Mouse (Mus musculus): ENCODE measurements around the gene Tldc2.

Gene Tldc2

DNA sequence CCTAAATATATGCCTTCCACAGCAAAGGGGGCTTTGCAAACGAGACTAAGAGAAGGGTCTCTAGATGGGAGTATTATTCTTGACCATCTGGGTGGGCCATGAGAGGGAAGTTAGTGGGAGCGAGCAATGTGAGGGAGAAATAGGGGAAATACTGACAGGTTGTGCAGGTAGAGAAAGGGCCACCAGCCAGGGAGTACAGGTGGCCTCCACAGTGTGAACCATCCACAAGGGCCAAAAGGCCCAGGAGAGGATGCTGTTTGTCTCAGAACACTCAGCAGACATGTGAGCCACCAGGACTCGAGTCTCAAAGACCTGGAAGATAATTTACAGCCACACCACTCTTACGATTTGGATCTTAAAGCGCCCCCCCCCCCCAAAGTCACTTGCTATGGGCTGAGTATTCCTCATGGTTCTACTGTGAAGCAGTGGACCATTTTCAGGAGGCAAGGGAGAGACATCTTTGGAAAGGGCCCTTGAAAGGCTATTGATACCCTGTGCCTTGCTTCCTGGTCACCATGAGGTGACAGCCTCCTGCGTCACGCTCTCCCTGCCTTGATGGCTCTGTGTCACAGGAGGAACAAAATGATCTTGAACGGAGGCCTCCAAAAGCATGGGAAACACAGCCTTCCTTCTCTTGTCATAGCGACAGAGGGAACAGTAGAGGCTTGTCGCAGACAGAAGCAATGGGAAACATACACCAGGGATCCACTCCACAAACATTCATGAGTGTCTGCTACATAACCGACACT is 26.1 kb upstream of the Tldc2 start:
- CTCF ChIA-PET: no interaction called here

DNA sequence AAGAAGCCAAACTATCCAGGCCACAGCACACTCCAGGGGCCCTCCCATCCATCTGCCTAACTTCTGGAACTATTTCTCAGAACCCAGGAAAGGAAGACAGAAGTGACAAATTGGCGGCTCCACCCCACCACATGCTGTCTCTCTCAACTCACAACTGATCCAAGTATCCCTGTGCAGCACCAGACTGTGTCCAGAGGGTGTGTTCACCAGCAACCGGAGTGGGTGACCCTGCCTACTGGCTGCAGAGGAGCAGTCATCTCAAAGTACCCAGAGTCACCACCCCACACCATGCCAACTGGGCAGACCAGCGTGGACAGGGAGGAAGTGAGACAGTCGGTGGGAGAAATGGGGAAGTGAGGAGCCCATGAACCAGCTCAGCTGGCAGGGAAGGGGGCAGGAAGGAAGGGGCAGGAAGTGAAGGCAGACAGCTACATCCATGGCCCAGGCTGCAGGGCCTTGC is 23.6 kb upstream of the Tldc2 start:
- CTCF ChIA-PET: interaction anchor here (0.7 kb wide), 1 partner anchor 57 kb away, joined by 4 read pairs; no protein-coding TSS in a partner anchor

DNA sequence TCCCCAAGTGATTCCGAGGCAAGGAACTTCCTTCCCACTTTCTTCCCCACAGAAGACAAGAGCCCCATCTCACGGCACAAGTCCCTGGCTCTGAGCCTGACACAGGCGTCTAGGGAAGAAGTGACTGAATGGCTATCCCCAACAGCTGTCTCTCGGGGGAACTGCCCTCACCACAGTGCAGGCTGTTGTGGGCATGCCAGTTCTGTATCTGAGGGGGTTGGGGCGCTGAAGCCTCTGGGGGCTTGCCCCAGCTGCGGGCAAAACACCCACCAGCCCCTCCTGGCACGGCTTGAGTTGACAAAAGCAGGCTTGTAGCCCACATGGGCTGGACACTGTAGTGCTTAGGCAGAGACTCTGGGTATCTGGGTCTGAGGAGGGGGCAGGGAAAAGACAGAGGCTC is 22.7 kb upstream of the Tldc2 start:
- CTCF ChIA-PET: no interaction called here

DNA sequence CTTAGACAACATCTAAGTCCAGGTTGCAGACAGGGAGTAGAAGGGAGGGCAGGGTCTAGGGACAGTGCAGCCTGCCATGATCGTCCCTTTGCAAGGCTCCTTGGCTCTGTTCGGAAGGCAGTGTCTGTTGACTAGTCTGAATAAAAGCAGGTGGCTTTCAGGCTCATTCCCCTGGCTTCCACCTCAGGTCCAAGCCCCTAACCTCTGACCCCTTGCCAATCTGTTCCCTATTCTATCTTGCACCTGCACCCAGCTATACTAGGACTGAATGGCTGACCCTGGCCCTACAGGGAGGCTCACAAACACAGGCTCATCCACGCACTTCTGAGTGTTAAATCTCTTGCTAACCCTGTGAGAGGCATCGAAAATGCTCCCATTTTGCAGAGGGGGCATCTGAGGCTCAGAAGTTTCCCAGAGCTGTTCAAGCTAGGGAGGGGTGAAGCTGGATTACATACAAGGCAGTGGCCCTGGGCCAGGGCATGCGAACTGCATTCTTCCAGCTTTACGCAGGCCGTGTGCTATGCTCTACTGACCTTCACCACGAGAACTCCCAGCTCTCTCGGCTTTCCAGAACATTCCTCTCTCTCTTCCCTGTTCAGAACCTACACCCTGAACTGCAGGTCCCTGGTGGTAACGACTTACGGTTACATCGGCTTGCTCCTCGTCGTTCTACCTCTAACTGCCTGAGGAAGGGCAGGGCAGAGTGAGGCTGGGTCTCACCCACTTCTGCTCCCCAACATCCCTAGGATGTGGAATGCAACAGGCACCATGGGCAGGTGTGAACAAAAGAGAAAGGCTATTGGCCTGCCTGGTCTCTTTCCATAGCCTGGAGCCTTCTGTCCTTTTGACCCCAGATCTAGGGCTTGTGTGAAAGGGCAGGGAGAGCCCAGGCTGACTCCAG is 21.6 kb upstream of the Tldc2 start:
- CTCF ChIA-PET: interaction anchor here (0.5 kb wide), 1 partner anchor 539 kb away, joined by 5 read pairs; no protein-coding TSS in a partner anchor

DNA sequence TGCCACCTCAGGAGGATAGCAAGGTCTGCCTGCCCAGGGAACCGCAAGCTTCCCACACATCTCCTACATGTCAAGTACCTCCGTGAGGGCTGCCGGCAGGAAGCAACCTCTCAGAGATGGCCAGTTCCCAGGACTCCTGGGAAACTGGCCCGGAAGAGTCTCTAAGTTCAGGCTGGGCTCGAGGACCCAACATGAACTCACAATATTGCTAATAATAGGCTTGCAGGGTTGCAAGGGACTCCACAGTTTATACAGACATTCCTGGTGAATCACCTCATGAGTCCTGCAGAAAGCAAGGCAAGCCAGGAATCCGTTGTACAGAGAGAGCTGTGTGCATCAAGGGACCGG is 21.0 kb upstream of the Tldc2 start:
- CTCF ChIA-PET: no interaction called here

DNA sequence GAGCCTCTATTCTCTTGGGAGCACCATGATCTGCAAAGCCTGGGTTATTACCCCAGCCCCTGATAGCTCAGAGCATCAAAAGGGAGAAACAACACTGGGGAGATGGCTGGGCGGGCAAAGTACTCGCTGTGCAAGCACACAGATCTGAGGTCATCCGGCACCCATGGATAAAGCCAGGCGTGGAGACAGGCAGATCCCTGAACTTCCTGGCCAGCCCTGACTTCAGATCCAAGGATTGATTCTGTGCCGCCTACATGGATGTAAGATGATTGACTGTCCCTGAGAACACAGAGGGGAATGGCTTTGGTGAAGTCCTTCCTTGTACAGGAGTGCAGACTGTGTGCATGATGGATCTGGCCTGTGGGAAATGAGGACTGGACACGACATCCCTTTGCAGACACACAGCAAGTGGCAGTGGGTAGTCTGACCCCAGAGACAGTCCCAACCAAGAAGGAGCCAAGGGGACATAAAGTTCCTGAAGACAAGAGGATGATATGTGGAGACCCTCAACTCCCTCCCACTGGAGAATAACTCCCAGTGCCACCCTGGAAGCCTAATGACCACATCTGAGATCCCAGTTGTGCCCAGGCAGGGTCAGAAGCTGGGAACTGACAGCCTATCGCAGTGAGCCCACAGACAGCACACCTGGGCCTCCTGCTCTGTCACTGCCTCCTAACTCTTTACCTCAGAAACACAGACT is 20.0 kb upstream of the Tldc2 start:
- CTCF ChIA-PET: no interaction called here

DNA sequence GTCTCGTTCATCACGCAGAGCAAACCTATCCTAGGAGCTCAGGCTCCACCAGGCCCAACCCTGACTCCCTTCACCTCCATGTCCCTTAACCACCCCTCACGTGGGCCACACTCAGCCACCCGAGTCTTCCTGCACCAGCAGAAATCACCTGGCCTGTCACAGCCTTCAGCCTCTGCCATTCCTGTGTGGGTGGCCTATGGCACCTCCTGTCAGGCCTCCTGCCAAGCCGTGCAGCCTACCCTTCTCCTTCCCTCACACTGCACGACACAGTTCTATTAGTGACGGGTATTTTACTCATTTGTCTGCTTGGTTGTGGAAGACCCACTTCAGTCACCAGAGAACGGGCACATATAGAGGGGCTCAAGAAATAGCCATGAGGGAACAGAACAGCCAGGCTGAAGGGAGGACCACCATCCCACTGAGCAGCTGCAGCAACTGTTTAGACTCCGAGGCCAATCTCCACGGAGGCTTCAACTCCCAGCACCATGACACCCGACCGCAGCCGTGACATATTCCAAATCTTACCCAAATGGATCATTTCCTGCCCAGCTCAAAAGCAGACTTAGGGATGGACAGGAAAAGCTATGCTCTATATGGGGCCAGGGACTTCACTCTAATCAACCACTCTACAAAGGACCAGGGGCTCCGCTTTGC is 18.0 kb upstream of the Tldc2 start:
- CTCF ChIA-PET: interaction anchor here (0.6 kb wide), 1 partner anchor 106 kb away, joined by 7 read pairs; no protein-coding TSS in a partner anchor

DNA sequence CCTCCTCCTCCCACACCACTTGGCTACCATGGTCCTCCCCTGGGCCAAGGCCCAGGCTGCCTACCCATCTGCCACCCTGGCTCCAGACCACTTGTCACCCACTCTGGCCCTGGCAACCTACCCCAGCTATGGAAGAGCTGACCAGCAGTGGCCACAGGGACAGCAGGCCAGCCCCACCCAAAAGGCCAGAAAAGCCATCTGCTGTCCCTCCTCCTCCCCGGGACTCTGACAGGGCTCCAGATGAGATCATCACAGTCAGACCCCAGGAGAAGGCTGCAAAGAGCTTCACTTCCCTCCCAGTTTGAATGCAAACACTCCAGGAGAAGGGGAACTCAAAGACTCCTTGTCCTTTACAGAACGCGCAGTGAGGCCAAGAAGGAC is 17.5 kb upstream of the Tldc2 start:
- CTCF ChIA-PET: interaction anchor here (0.6 kb wide), 2 partner anchors 106 to 891 kb away, joined by 3 to 7 read pairs; no protein-coding TSS in a partner anchor

DNA sequence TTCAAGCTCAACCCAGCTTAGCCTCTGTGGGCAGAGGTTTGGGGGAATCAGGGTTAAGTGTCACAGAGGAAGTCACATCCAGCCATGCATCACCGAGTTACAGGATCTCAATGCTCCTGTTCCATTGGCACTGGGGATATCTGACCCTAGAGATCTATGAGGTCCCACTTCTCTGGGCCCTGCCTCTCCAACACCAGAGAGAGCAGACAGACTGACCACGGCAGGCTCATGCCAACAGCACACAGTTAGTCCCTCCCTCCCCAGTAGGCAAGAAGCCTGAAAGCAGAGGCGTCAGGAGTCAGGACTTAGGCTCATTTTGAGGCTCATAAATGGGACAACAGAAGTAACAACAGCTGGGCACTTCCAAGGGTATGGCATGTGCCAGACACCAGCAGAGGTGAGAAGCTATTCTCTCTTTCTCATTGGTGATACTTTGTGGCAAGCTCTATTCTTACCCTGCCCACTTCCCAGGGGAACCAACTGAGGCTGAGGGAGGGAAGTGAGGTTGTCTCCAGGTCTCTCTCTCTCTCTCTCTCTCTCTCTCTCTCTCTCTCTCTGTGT is 17.0 kb upstream of the Tldc2 start:
- CTCF ChIA-PET: interaction anchor here (0.6 kb wide), 2 partner anchors 107 to 890 kb away, joined by 3 to 7 read pairs; no protein-coding TSS in a partner anchor

DNA sequence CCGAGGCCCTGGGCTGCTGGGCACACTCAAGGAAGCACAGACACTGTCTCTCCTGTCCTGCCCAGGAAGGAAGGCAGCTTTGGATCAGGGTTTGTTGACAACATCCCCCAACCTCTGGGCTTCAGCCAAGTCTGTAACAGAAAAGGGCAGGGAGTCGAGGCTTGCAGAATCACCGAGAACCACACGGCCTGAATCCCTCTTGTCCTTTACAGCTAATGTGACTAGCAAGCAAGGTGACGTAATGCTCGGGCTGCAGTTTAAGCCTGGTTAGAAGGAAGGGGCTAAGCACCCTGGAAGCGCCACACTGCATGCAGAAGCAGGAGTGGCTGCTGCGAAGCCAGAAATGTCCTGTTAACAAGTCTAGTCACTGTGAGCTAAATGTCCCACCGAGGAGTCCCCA is 16.5 kb upstream of the Tldc2 start:
- CTCF ChIA-PET: no interaction called here

DNA sequence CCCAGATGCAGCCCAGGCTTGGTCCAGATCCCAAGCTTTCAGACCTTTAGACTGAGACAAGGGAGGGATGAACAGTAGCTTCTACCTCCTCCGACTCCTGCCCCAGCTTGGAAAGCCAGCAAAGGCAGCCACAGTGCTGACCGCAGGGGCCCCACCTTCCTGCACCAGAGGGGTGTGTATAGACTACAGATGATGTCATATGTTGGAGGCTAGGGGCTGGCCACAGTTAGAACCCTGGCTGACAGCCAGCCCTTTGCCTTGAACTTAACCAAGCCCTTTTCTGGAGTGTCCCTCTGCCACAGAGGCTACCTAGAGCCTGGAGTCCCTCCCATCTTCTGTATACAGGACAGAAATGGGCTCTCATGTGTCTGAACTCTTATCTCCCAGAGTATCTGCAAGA is 15.3 kb upstream of the Tldc2 start:
- CTCF ChIA-PET: interaction anchor here (0.6 kb wide), 1 partner anchor 496 kb away, joined by 8 read pairs; no protein-coding TSS in a partner anchor

DNA sequence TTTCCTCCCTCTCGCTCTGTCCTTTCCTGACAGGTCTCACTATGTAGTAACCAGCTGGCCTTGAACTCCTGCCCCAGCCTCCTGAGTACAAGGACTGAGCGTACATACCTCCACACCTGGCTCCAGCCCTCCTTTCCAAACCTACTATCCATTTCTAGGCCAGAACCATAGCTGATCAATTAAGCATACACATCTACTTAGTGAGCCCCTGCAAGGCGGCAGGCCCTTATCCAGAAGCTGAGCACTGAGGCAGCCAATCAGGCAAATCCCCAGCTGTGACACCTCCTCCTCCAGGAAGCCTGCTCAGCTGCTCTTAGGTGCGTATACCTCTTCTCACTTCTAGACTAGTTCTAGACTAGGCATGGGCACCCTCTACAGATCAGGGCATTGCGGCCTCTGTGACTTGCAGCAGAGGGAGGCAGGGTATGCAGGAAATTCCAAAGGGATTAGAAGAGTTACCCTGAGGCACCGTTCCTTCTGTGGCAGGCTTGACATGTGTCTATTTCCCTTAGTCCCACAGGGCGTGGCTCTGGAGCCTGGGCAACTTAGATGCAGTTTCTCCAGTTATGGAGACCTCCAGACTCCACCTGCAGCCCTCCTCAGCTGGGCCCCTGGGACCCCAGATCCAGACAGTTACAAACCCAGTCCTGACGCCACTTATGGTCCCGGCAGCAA is 14.4 kb upstream of the Tldc2 start:
- CTCF ChIA-PET: no interaction called here

DNA sequence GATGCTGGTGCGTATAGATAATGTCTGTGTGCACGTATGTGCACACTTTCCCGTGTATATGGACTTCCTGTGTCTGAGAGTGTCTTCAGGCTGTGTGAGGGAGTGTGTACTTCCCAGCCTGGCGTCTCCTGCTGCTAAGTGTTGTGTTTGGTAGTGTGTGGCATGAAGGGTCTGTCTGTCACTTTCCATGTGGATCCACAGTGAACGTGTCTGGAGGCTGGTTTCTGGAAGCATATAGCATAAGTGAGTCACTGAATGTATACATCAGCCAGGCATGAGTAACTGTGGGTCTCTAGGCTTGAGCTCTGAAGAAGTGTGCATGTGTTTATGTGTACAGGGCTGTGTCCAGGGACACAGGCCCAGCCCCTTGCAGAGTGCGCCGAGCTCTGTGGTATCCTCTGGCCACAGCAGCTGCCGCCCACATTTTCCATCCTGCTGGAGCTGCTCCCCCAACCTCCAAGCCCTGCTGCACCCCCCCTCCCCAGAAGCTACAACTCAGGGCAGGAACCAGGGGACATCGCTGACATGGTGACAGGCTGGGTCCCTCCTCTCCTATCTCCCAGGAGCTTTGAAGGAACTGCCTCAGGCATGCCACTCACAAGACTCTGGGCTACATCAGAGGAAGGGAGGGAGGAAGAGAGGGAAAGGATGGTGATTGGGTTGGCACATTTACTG is 13.3 kb upstream of the Tldc2 start:
- CTCF ChIA-PET: no interaction called here

DNA sequence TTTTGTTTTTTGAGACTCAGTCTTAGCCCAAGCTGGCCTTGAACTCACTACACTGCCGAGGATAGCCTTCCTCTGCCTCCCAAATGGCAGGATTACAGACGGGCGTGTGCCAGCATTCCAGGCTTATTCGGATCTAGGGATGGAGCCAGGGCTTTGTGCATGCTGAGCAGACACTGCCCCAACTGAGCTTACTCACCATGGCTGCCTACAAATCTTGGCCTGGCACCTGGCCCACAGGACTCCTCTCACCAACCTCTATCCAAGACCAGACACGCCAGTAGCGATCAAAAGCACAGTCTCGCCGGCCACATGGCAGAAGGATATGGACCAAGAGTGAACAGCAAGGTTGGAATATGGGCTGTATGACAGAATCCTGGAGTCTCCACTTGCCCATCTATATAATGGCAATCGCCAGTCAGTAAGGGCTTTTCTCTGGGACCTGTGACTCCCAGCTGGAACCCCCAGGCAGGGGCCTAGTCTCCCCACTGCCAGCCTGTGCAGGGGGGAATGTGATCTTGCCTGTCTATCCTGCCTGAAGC is 12.6 kb upstream of the Tldc2 start:
- CTCF ChIA-PET: no interaction called here

DNA sequence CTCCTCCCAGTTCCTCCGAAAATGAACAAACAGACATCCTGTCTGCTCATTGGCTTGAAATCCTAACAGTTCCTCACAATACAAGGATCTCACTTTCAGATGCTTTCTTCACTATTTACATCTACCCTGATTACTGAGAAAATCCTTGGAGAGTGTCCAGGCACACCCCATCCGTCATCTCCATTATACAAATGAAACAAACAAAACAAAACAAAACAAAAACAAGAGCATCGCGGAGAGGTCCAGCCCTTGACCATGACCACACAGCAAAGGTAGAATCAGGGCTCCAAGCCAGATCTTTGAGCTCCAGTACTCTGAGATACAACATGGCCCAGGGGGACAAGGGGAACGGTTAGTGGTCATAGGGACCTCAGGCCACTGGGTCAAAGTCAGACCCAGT is 12.1 kb upstream of the Tldc2 start:
- CTCF ChIA-PET: no interaction called here

DNA sequence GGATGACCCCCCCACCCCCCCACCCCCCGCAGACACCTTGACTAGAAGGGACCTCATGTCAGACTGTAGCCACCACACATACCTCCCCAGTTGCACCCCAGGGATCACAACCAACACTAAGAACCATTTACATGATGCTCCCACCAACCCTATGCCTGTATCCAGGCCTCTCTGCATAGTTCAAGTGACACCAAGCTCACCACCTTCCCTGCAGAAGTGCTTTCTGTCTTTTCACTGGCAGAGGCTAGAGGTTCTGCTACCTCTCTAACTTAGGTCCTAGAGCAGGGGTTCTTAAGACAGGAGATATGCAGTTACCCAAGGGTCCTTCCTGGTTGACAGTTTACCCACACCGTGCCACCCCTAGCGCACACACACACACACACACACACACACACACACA is 11.6 kb upstream of the Tldc2 start:
- CTCF ChIA-PET: interaction anchor here (1.0 kb wide), 1 partner anchor 18 kb away, joined by 3 read pairs; no protein-coding TSS in a partner anchor

DNA sequence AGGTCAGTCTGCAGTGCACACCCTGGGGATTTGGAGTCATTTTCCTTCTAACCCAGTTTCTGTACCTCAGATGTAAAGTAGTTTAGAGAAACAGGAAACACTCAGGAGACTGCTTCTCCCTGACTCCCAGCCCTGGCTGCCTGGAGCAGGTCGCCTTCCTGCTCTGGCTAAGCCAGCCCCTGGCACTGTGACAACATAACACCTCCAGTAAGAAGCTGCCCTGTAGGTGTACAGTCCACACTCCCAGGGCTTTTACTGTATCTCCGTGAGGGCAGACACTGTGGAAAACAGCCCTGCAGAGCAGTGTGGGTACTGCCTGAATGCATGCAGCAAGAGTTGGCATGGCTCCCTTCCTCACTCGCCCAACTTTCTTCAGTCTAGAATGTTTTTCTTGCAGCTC is 11.2 kb upstream of the Tldc2 start:
- CTCF ChIA-PET: interaction anchor here (1.0 kb wide), 1 partner anchor 18 kb away, joined by 3 read pairs; no protein-coding TSS in a partner anchor

DNA sequence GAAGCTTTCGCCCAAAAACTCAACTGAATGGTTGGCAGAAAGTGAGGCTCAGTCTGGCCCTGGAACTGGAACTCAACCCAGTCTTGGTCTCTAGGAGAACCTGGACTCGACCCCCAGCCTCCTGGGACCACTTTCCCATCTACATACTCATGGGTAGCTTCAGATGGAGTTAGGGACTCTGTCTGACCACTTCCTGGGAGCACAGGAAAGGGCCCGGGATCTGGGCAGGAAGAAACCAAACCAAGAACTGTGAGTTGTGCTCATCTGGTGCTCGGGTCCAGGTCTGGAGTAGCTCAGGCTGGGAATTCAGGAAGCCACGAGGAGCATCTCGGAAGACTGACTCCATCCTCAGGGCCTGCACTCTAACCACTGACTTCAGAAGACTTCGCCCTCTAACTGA is 10.3 kb upstream of the Tldc2 start:
- CTCF ChIA-PET: no interaction called here

DNA sequence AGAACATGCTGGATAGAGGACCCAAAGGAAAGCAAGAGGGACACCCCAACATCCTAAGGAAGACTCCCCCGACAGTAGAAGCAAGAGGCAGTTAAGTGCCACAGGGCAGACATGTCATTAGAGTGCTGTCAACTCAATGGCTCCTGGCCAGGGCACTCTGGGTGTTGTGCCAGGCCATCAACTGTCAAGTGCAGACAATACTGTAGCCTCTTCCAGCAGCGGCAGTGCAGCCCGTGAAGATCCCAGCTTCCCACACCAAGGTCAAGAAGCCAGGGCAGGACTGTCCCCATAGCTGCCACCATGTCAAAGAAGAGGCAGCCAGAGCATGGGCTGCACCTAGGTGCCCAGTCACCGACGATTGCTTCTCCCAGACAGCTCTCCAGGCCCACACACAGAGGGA is 9.7 kb upstream of the Tldc2 start:
- CTCF ChIA-PET: interaction anchor here (0.9 kb wide), 1 partner anchor 26 kb away, joined by 6 read pairs; no protein-coding TSS in a partner anchor

DNA sequence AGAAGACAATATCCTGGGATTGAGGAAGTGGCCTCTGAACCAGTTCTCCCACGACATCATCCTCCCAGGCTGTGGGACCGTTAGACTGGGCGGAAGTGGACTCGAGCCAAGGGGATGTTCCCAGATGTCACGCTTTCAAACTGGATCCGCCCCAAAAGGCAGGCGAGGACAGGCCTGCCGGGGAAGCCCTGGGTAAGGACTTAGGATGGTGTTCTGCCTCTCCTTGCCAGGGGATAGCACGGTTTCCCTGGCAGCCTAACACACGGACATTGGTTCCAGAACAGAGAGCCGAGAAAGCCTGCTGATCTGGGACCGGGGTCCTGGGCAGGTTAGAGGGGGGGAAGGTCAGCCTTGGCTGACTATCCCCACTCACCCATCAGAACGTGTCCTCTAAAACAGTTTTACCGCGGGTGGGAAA is 9.2 kb upstream of the Tldc2 start:
- CTCF ChIA-PET: interaction anchor here (0.9 kb wide), 1 partner anchor 27 kb away, joined by 6 read pairs; no protein-coding TSS in a partner anchor

All from spleen, embryonic (tissue).